Mouse (Mus musculus) kidney, postnatal 0 days (tissue): ENCODE results near the gene Tcl1b1. TPM values are rescaled to one million over a fixed set of nuclear protein-coding genes. Genes with fewer than 3 reads are reported as not detected.

Experiments
- ATAC-seq: fragments of 200-750 bp; cut with Nextera tagmentation; replicated peaks from 2 replicates; pipeline ENCODE4 v1.8.0; 2017; ENCODE audit warnings: low read depth, moderate number of reproducible peaks, moderate TSS enrichment, moderate library complexity; ENCODE audit not compliant: low FRiP score
- DNase-seq: peaks from one replicate; pipeline ENCODE4 v3.0.0-alpha.2; 2016; ENCODE audit warnings: low spot score
- H3K27ac ChIP-seq: fragments of 300-500 bp; sonication (generic); 2 replicates; pipeline ENCODE4 v1.5.1; 2014; ENCODE audit warnings: mild to moderate bottlenecking
- H3K27me3 ChIP-seq: fragments of 300-500 bp; sonication (generic); 2 replicates; pipeline ENCODE4 v1.6.1; 2014; ENCODE audit warnings: low read length, mixed read lengths; ENCODE audit not compliant: insufficient read depth
- H3K36me3 ChIP-seq: fragments of 300-500 bp; sonication (generic); 2 replicates; pipeline ENCODE4 v1.6.1; 2014; ENCODE audit warnings: low read length, mixed read lengths; ENCODE audit not compliant: insufficient read depth
- H3K4me1 ChIP-seq: fragments of 300-500 bp; sonication (generic); replicated peaks from 2 replicates; pipeline ENCODE4 v1.6.1; 2014; ENCODE audit warnings: antibody characterized with exemption, low read length, mixed read lengths; ENCODE audit not compliant: insufficient read depth
- H3K4me2 ChIP-seq: fragments of 300-500 bp; sonication (generic); 2 replicates; pipeline ENCODE4 v1.6.1; 2014; ENCODE audit warnings: mild to moderate bottlenecking, low read length, moderate library complexity, mixed read lengths
- H3K4me3 ChIP-seq: fragments of 300-500 bp; sonication (generic); replicated peaks from 2 replicates; pipeline ENCODE4 v1.5.1; 2014; ENCODE audit warnings: low read depth, low read length
- H3K9ac ChIP-seq: fragments of 300-500 bp; sonication (generic); 2 replicates; pipeline ENCODE4 v1.6.1; 2014; ENCODE audit warnings: low read depth, low read length
- H3K9me3 ChIP-seq: fragments of 300-500 bp; sonication (generic); replicated peaks from 2 replicates; pipeline ENCODE4 v1.6.1; 2016; ENCODE audit warnings: low read length, inconsistent platforms, mixed read lengths
- CTCF ChIP-seq: IDR thresholded peaks from 2 replicates; pipeline ENCODE4 v1.5.1; 2016; ENCODE audit warnings: antibody characterized with exemption, low read depth, mild to moderate bottlenecking, moderate library complexity
- WGBS: fragments of 180-500 bp; shearing (Covaris S2); extraction: QIAGEN DNeasy Blood & Tissue Kit; methylation state at CpG from one replicate; pipeline ENCODE4 v1.1.7; 2014; 5-methylcytosine and 5-hydroxymethylcytosine counted together
- polyA plus RNA-seq: library from polyadenylated mRNA; unstranded; fragments of >200 nt; fragmentation: Nextera tagmentation; extraction: Ambion mirVana; gene quantifications from 2 replicates; pipeline ENCODE4 v1.2.1, GENCODE M21; 2015

Gene Tcl1b1
- polyA plus RNA-seq, 1 experiment from 2014 or later = not detected

DNA sequence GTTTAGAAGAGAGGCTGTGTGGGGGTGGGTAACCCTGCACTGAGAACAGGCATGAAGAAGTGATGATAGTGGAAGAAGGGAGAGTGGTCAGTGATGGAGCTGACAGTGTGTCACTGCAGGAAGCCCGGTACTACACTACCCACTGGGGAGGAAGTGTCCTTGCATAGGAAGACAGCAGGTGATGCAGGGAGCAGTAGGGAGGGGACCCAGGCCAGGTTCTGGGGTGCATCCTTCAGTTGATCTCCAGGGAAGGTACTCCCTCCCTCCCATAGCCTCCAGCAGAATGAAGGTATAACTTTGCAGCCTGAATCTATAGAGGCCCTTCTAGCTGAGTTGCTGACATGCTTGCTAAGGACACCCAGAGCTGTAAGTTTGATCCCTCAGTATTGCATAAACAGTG lies 47.6 kb downstream of the Tcl1b1 start:
- DNase-seq (no peak), ATAC-seq (no peak)
- Histone ChIP-seq H3K9me3 (no peaks in the 10 kb centered on the region), H3K4me3 (no peak overlapping the region), H3K9ac (no peak overlapping the region), H3K36me3 (no peaks in the 10 kb centered on the region), H3K27ac (no peak overlapping the region), H3K4me1 (no peaks in the 10 kb centered on the region), H3K27me3 (no peaks in the 10 kb centered on the region), H3K4me2 (no peak overlapping the region)
- WGBS = 41% methylated on average over 1 of the region's 1 CpGs
- TF ChIP-seq CTCF = no peak

DNA sequence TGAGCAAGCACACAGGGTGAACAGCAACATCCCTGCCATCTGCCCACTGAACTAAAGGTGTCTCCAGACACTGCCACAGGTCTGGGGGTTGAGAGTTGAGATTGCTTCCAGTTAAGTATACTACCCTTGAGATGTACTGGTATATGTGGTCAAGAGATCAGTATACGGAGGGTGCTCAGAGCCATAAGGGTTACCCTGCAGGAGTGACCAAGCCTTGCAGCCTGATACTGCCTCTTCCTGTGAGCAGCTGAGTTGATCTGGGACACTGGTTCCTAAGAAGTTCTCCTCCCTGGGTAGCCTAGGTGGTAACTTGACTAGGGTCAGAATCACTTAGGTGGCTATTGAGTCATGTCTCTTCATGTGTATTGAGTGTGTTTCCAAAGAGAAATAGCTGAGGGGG lies 49.0 kb downstream of the Tcl1b1 start:
- no peaks in the 10 kb centered on the region for H3K27me3 ChIP-seq
- H3K36me3 ChIP-seq = no peaks in the 10 kb centered on the region
- H3K4me1 ChIP-seq = no peaks in the 10 kb centered on the region
- no peak overlapping the region for H3K9ac ChIP-seq
- 85% methylated on average over 1 of the region's 1 CpGs for WGBS
- H3K4me2 ChIP-seq = no peak overlapping the region
- DNase-seq (no peak), ATAC-seq (no peak)
- no peak overlapping the region for H3K4me3 ChIP-seq
- no peak overlapping the region for H3K27ac ChIP-seq
- TF ChIP-seq CTCF = no peak
- H3K9me3 ChIP-seq = no peaks in the 10 kb centered on the region

DNA sequence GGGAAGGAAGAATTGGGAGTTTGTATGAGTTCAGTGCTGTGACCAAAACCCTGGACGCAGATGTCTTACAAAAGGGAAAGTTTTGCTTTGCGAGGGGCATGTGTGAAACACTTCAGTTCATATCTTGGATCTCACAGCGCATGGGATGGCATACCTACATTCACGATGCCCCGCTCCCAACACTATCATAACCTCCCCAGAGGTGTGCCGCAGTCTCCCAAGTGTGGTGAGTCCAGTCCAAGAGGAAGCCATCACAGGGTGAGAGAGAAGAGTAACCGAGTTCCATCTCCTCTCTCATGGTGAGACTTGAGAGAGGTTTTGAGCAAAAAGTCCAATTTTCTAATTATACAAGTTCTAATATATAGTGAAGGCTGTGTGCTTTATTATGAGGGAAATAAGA lies 49.7 kb downstream of the Tcl1b1 start:
- no peak overlapping the region for H3K4me3 ChIP-seq
- ATAC-seq (no peak), DNase-seq (no peak)
- H3K9me3 ChIP-seq = no peaks in the 10 kb centered on the region
- no peaks in the 10 kb centered on the region for H3K4me1 ChIP-seq
- H3K27ac ChIP-seq = no peak overlapping the region
- no peaks in the 10 kb centered on the region for H3K27me3 ChIP-seq
- H3K9ac ChIP-seq = no peak overlapping the region
- 96% methylated on average over 7 of the region's 7 CpGs for WGBS
- no peak for TF ChIP-seq CTCF
- no peak overlapping the region for H3K4me2 ChIP-seq
- H3K36me3 ChIP-seq = no peaks in the 10 kb centered on the region

Other genes with a start within 250 kb of the Tcl1b1 start
- gene Syne3, start 149.9 kb upstream of the Tcl1b1 start, polyA plus RNA-seq = 1.0 and 1.3 TPM in 2 replicates
- 222 and 225 TPM in 2 replicates for gene Glrx5, start 127.0 kb upstream of the Tcl1b1 start, polyA plus RNA-seq
- gene Tcl1b2, start 13.7 kb upstream of the Tcl1b1 start, polyA plus RNA-seq = not detected in 2 replicates
- not detected in 2 replicates for gene Tcl1b5, start 16.7 kb downstream of the Tcl1b1 start, polyA plus RNA-seq
- gene Tcl1b3, start 31.4 kb downstream of the Tcl1b1 start, polyA plus RNA-seq = not detected in 2 replicates
- gene Tcl1b4, start 42.3 kb downstream of the Tcl1b1 start, polyA plus RNA-seq = not detected in 2 replicates
- not detected in 2 replicates for gene Tcl1, start 63.1 kb downstream of the Tcl1b1 start, polyA plus RNA-seq
- gene Tunar, start 174.2 kb downstream of the Tcl1b1 start, polyA plus RNA-seq = 0.11 and 0.12 TPM in 2 replicates